Mouse (Mus musculus): ENCODE results near the gene Mtmr10.

The Mtmr10 gene

GRCm38 (mm10) chr7:64276921-64277320 lies 10.5 kb upstream of the Mtmr10 start:
- H3K36me3 ChIP-seq (ENCODE audit: insufficient read depth, low read length) = no peaks in the 10 kb centered on the region
- TF ChIP-seq CTCF (conservative IDR thresholded peaks at IDR 0.05; ENCODE audit: low read length) (no peak), NANOG (IDR thresholded peaks at IDR 0.05; ENCODE audit: borderline replicate concordance, low read length) (no peak), POU5F1 (IDR thresholded peaks at IDR 0.05; ENCODE audit: borderline replicate concordance, low read length) (no peak)

DNA sequence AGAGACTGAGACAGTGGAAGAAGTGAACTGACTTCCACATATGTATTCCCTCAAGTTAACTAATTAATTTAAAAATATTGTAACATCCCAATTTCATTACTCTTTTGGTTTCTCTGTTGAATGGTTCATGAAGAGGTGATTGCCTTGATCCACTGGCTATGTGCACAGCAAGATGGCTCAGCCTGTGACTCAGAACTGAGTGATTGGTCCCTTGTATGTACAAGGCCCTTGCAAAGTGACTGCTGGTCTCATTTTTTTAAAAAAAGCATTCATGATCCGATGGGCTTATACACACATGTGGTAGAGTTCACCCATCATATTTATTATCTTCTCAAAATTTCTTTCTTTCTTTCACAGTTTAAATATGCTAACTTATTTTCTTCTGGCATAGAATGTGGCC lies 8.9 kb upstream of the Mtmr10 start:
- TF ChIP-seq NANOG (IDR thresholded peaks at IDR 0.05; ENCODE audit: borderline replicate concordance, low read length) (no peak), POU5F1 (IDR thresholded peaks at IDR 0.05; ENCODE audit: borderline replicate concordance, low read length) (no peak), CTCF (conservative IDR thresholded peaks at IDR 0.05; ENCODE audit: low read length) (no peak)
- H3K36me3 ChIP-seq (ENCODE audit: insufficient read depth, low read length) = no peaks in the 10 kb centered on the region
- H3K27me3 ChIP-seq (ENCODE audit: insufficient read depth, low read length) = no peaks in the 10 kb centered on the region
- H3K4me1 ChIP-seq (replicated peaks; ENCODE audit: low read depth, low read length) = peaks cover 3% of the 10 kb centered on the region; the same call in 1 of the 2 replicates
- H3K4me3 ChIP-seq (replicated peaks; ENCODE audit: low read length) = no peak overlapping the region
- H3K9me3 ChIP-seq (ENCODE audit: low read length) = no peaks in the 10 kb centered on the region

More at GRCm38 (mm10) chr7:64276921-64277320, 10.5 kb upstream of the Mtmr10 start:
- peaks cover 11% of the 10 kb centered on the region for H3K4me1 ChIP-seq (replicated peaks; ENCODE audit: low read depth, low read length)
- no peak overlapping the region for H3K4me3 ChIP-seq (replicated peaks; ENCODE audit: low read length)
- no peaks in the 10 kb centered on the region for H3K9me3 ChIP-seq (ENCODE audit: low read length)
- no peaks in the 10 kb centered on the region for H3K27me3 ChIP-seq (ENCODE audit: insufficient read depth, low read length)

GRCm38 (mm10) chr7:64279548-64279947 lies 7.9 kb upstream of the Mtmr10 start:
- TF ChIP-seq POU5F1 (IDR thresholded peaks at IDR 0.05; ENCODE audit: borderline replicate concordance, low read length) (no peak), CTCF (conservative IDR thresholded peaks at IDR 0.05; ENCODE audit: low read length) (no peak), NANOG (IDR thresholded peaks at IDR 0.05; ENCODE audit: borderline replicate concordance, low read length) (no peak)
- Histone ChIP-seq H3K27me3 (ENCODE audit: insufficient read depth, low read length) (no peaks in the 10 kb centered on the region), H3K4me3 (replicated peaks; ENCODE audit: low read length) (no peak overlapping the region), H3K36me3 (ENCODE audit: insufficient read depth, low read length) (no peaks in the 10 kb centered on the region), H3K4me1 (replicated peaks; ENCODE audit: low read depth, low read length) (peaks cover 1% of the 10 kb centered on the region; the same call in 1 of the 2 replicates), H3K9me3 (ENCODE audit: low read length) (no peaks in the 10 kb centered on the region)

GRCm38 (mm10) chr7:64286566-64286965 lies 887 bp upstream of the Mtmr10 start:
- Histone ChIP-seq H3K4me3 (replicated peaks; ENCODE audit: low read length) (no peak overlapping the region), H3K27me3 (ENCODE audit: insufficient read depth, low read length) (peaks cover 9% of the 10 kb centered on the region), H3K4me1 (replicated peaks; ENCODE audit: low read depth, low read length) (peaks cover 8% of the 10 kb centered on the region), H3K9me3 (ENCODE audit: low read length) (no peaks in the 10 kb centered on the region), H3K36me3 (ENCODE audit: insufficient read depth, low read length) (no peaks in the 10 kb centered on the region)
- TF ChIP-seq NANOG (IDR thresholded peaks at IDR 0.05; ENCODE audit: borderline replicate concordance, low read length) = no peak
- no peak for TF ChIP-seq POU5F1 (IDR thresholded peaks at IDR 0.05; ENCODE audit: borderline replicate concordance, low read length)
- no peak for TF ChIP-seq CTCF (conservative IDR thresholded peaks at IDR 0.05; ENCODE audit: low read length)

DNA sequence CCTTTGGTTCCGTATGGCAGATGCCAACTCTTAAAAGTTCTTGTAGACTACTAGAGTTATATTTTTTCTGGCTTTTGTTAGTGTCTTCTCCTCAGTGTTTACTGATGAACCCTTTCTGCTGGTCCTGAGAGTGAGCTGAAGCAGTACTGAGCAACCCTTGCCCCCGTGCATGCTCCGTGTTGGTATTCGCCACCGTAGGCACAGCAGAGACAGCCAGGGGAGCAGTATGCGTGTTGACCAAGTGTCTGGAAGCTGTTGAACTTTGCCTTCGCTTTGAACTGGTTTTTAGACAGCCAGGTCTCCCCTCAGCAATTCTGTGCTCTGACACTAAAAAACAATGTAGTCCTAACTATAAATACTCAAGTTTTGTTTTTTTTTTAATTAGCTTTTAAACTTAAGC lies 2.0 kb downstream of the Mtmr10 start:
- Histone ChIP-seq H3K36me3 (ENCODE audit: insufficient read depth, low read length) (no peaks in the 10 kb centered on the region; the same call in 1 of the 2 replicates), H3K9me3 (ENCODE audit: low read length) (no peaks in the 10 kb centered on the region), H3K4me1 (replicated peaks; ENCODE audit: low read depth, low read length) (peaks cover 8% of the 10 kb centered on the region), H3K27me3 (ENCODE audit: insufficient read depth, low read length) (peaks cover 9% of the 10 kb centered on the region), H3K4me3 (replicated peaks; ENCODE audit: low read length) (no peak overlapping the region)
- TF ChIP-seq POU5F1 (IDR thresholded peaks at IDR 0.05; ENCODE audit: borderline replicate concordance, low read length) = no peak
- TF ChIP-seq CTCF (conservative IDR thresholded peaks at IDR 0.05; ENCODE audit: low read length) = no peak
- TF ChIP-seq NANOG (IDR thresholded peaks at IDR 0.05; ENCODE audit: borderline replicate concordance, low read length) = no peak

DNA sequence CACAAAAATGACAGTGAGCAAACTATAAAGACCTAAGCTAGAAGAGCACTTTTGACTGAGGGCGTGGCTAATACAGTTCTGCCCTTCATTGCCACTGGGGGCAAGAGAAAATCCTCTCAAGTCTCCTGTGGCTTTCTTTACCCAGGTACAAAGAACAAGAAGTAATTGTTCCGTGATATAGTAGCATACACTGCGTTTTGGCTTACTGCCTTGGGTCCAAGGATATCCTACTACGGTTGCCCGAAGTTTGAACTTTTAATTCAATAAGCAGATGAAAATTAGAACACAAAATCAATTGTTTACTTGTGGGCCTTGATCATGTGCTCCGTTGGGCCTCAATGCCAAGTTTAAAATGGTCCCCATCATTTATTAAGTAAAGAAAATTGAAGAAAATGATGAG lies 3.0 kb downstream of the Mtmr10 start:
- Histone ChIP-seq H3K4me3 (replicated peaks; ENCODE audit: low read length) (no peak overlapping the region), H3K9me3 (ENCODE audit: low read length) (no peaks in the 10 kb centered on the region), H3K27me3 (ENCODE audit: insufficient read depth, low read length) (peaks cover 9% of the 10 kb centered on the region), H3K4me1 (replicated peaks; ENCODE audit: low read depth, low read length) (peaks cover 8% of the 10 kb centered on the region), H3K36me3 (ENCODE audit: insufficient read depth, low read length) (no peaks in the 10 kb centered on the region; the same call in 1 of the 2 replicates)
- no peak for TF ChIP-seq NANOG (IDR thresholded peaks at IDR 0.05; ENCODE audit: borderline replicate concordance, low read length)
- no peak for TF ChIP-seq POU5F1 (IDR thresholded peaks at IDR 0.05; ENCODE audit: borderline replicate concordance, low read length)
- TF ChIP-seq CTCF (conservative IDR thresholded peaks at IDR 0.05; ENCODE audit: low read length) = no peak

DNA sequence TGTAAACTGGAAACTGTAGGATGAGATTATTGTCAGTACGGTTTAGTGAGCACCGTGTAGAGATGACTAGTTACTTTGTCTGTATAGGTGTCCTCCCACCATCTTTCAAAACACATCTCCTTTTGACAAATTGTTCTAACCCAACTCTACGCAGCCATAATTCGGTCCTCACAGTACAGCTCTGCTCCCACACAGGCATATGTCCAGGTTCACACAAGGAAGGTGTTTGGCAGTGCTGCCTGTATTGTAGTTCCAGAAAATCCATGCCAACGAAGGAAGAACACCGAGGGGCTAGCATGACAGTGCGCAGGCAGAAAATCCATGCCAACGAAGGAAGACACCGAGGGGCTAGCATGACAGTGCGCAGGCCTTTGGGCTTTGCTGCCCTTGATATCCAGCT lies 4.3 kb downstream of the Mtmr10 start:
- H3K4me1 ChIP-seq (replicated peaks; ENCODE audit: low read depth, low read length) = peaks cover 8% of the 10 kb centered on the region
- H3K9me3 ChIP-seq (ENCODE audit: low read length) = no peaks in the 10 kb centered on the region
- H3K4me3 ChIP-seq (replicated peaks; ENCODE audit: low read length) = no peak overlapping the region
- TF ChIP-seq NANOG (IDR thresholded peaks at IDR 0.05; ENCODE audit: borderline replicate concordance, low read length) (no peak), POU5F1 (IDR thresholded peaks at IDR 0.05; ENCODE audit: borderline replicate concordance, low read length) (no peak), CTCF (conservative IDR thresholded peaks at IDR 0.05; ENCODE audit: low read length) (no peak)
- no peaks in the 10 kb centered on the region; the same call in 1 of the 2 replicates for H3K36me3 ChIP-seq (ENCODE audit: insufficient read depth, low read length)
- peaks cover 5% of the 10 kb centered on the region; the same call in 1 of the 2 replicates for H3K27me3 ChIP-seq (ENCODE audit: insufficient read depth, low read length)

- Histone ChIP-seq H3K4me3 (replicated peaks; ENCODE audit: low read length) (no peak overlapping the region), H3K4me1 (replicated peaks; ENCODE audit: low read depth, low read length) (no peaks in the 10 kb centered on the region), H3K9me3 (ENCODE audit: low read length) (no peaks in the 10 kb centered on the region), H3K36me3 (ENCODE audit: insufficient read depth, low read length) (peaks cover 8% of the 10 kb centered on the region; the same call in 1 of the 2 replicates), H3K27me3 (ENCODE audit: insufficient read depth, low read length) (no peaks in the 10 kb centered on the region)
- TF ChIP-seq NANOG (IDR thresholded peaks at IDR 0.05; ENCODE audit: borderline replicate concordance, low read length) (no peak), POU5F1 (IDR thresholded peaks at IDR 0.05; ENCODE audit: borderline replicate concordance, low read length) (no peak), CTCF (conservative IDR thresholded peaks at IDR 0.05; ENCODE audit: low read length) (no peak)
Measured at GRCm38 (mm10) chr7:64296286-64297010, 9.0 kb downstream of the Mtmr10 start.
